Mouse (Mus musculus): ENCODE data around the gene Trio.

- TF ChIP-seq POLR2A (IDR thresholded peaks at IDR 0.05; ENCODE audit: insufficient read length, low read depth) (no peak), POLR2AphosphoS2 (IDR thresholded peaks at IDR 0.05; ENCODE audit: insufficient read length, low read depth) (no peak), MAX (IDR thresholded peaks at IDR 0.05; ENCODE audit: low read depth) (no peak)
Measured at GRCm38 (mm10) chr15:27708968-27709612, 316.6 kb downstream of the Trio start.

All from myocyte (in vitro differentiated cells).